Mouse (Mus musculus): ENCODE data around the gene Tctn1. TPM values are rescaled to one million over a fixed set of nuclear protein-coding genes. Genes with fewer than 3 reads are reported as not detected.

The Tctn1 gene
- total RNA-seq, 2 experiments from 2014 or later, result 15.0 to 17.3 TPM

Other genes with a start within 250 kb of the Tctn1 start
- 10 to 100 TPM; 35.5 to 40.1 TPM for gene Cux2, start 214.4 kb downstream of the Tctn1 start, total RNA-seq (2021)
- gene Myl2, start 163.5 kb downstream of the Tctn1 start, total RNA-seq (2021), result not detected
- gene Ccdc63, start 123.6 kb downstream of the Tctn1 start, total RNA-seq (2021), result 1 to 10 TPM in 1 of 2 experiments, under 1 TPM in 1; 0.78 to 1.8 TPM
- gene Ppp1cc, start 106.2 kb downstream of the Tctn1 start, total RNA-seq (2021), result 100 to 1,000 TPM; 190 to 196 TPM
- 1 to 10 TPM; 2.6 to 2.8 TPM for gene Hvcn1, start 57.7 kb downstream of the Tctn1 start, total RNA-seq (2021)
- gene Pptc7, start 19.9 kb upstream of the Tctn1 start, total RNA-seq (2021), result 10 to 100 TPM; 26.1 to 27.3 TPM
- gene Rad9b, start 89.8 kb upstream of the Tctn1 start, total RNA-seq (2021), result 1 to 10 TPM; 5.1 to 5.4 TPM
- 100 to 1,000 TPM; 213 to 228 TPM for gene Vps29, start 89.9 kb upstream of the Tctn1 start, total RNA-seq (2021)
- 10 to 100 TPM; 26.7 to 29.1 TPM for gene Gpn3, start 107.4 kb upstream of the Tctn1 start, total RNA-seq (2021)
- 10 to 100 TPM; 77.7 to 81.3 TPM for gene Fam216a, start 107.9 kb upstream of the Tctn1 start, total RNA-seq (2021)
- 100 to 1,000 TPM; 287 to 319 TPM for gene Arpc3, start 127.4 kb upstream of the Tctn1 start, total RNA-seq (2021)
- 10 to 100 TPM; 35.1 to 37.9 TPM for gene Anapc7, start 157.2 kb upstream of the Tctn1 start, total RNA-seq (2021)
- 100 to 1,000 TPM; 511 to 561 TPM for gene Atp2a2, start 237.8 kb upstream of the Tctn1 start, total RNA-seq (2021)

Data from layer of hippocampus, postnatal 10 days (tissue).